Mouse (Mus musculus): ENCODE measurements around the gene Olfr1076. TPM values are rescaled to one million over a fixed set of nuclear protein-coding genes. Genes with fewer than 3 reads are reported as not detected.
"Not testable (repeated sequence)": the region's sequence is repeated elsewhere in the genome, so short reads cannot be mapped to it uniquely, and the experiment has no call there.

Gene Olfr1076
- not detected for polyA plus RNA-seq (2017; shearing (Covaris generic))

- ATAC-seq, result no peak
Observed at GRCm38 (mm10) chr2:86508161-86508560, at the start of gene Olfr1076. Gene Olfr1076 (plus strand): TSS chr2:86508461.

GRCm38 (mm10) chr2:86460434-86460833 lies 47.8 kb upstream of the Olfr1076 start:
- no peak for ATAC-seq

- ATAC-seq, result no peak
Observed at GRCm38 (mm10) chr2:86464442-86465109, 43.7 kb upstream of the Olfr1076 start.

GRCm38 (mm10) chr2:86487286-86487685 lies 21.0 kb upstream of the Olfr1076 start, which contains the start of gene Olfr228:
Gene Olfr228 (minus strand): TSS chr2:86487386.
- ATAC-seq, result no peak

GRCm38 (mm10) chr2:86530991-86531390 lies 22.7 kb downstream of the Olfr1076 start:
- no peak for ATAC-seq

- no peak for ATAC-seq
Observed at GRCm38 (mm10) chr2:86542380-86542779, 34.1 kb downstream of the Olfr1076 start, which contains the start of gene Olfr1079. Gene Olfr1079 (minus strand): TSS chr2:86542480.

- not testable (repeated sequence) for ATAC-seq
Observed at GRCm38 (mm10) chr2:86558135-86558534, 49.9 kb downstream of the Olfr1076 start, which contains the start of gene Olfr1080. Gene Olfr1080 (minus strand): TSS chr2:86558235.

Other genes with a start within 250 kb of the Olfr1076 start
- not detected for gene Olfr1051, start 229.4 kb upstream of the Olfr1076 start, polyA plus RNA-seq (2017; shearing (Covaris generic))
- gene Olfr1052, start 216.0 kb upstream of the Olfr1076 start, polyA plus RNA-seq (2017; shearing (Covaris generic)), result under 1 TPM in 1 of 3 experiments, not detected in 2; 0.21 TPM
- not detected for gene Olfr1053, start 193.2 kb upstream of the Olfr1076 start, polyA plus RNA-seq (2017; shearing (Covaris generic))
- gene Olfr1054, start 173.0 kb upstream of the Olfr1076 start, polyA plus RNA-seq (2017; shearing (Covaris generic)), result not detected
- gene Olfr1055, start 158.2 kb upstream of the Olfr1076 start, polyA plus RNA-seq (2017; shearing (Covaris generic)), result not detected
- not detected for gene Olfr1056, start 146.0 kb upstream of the Olfr1076 start, polyA plus RNA-seq (2017; shearing (Covaris generic))
- gene Olfr1057, start 130.1 kb upstream of the Olfr1076 start, polyA plus RNA-seq (2017; shearing (Covaris generic)), result not detected
- not detected for gene Olfr1058, start 119.9 kb upstream of the Olfr1076 start, polyA plus RNA-seq (2017; shearing (Covaris generic))
- not detected for gene Olfr1061, start 94.4 kb upstream of the Olfr1076 start, polyA plus RNA-seq (2017; shearing (Covaris generic))
- gene Olfr1062, start 81.7 kb upstream of the Olfr1076 start, polyA plus RNA-seq (2017; shearing (Covaris generic)), result not detected
- gene Olfr1065, start 57.9 kb upstream of the Olfr1076 start, polyA plus RNA-seq (2017; shearing (Covaris generic)), result not detected
- gene Olfr1066, start 52.2 kb upstream of the Olfr1076 start, polyA plus RNA-seq (2017; shearing (Covaris generic)), result not detected
- not detected for gene Olfr228, start 21.1 kb upstream of the Olfr1076 start, polyA plus RNA-seq (2017; shearing (Covaris generic))
- not detected for gene Olfr1079, start 34.0 kb downstream of the Olfr1076 start, polyA plus RNA-seq (2017; shearing (Covaris generic))
- gene Olfr1080, start 49.8 kb downstream of the Olfr1076 start, polyA plus RNA-seq (2017; shearing (Covaris generic)), result not detected
- not detected for gene Olfr1082, start 90.5 kb downstream of the Olfr1076 start, polyA plus RNA-seq (2017; shearing (Covaris generic))
- gene Olfr1084, start 131.3 kb downstream of the Olfr1076 start, polyA plus RNA-seq (2017; shearing (Covaris generic)), result not detected
- gene Olfr1085, start 153.6 kb downstream of the Olfr1076 start, polyA plus RNA-seq (2017; shearing (Covaris generic)), result not detected
- gene Olfr1086, start 171.6 kb downstream of the Olfr1076 start, polyA plus RNA-seq (2017; shearing (Covaris generic)), result not detected
- gene Olfr1087, start 189.9 kb downstream of the Olfr1076 start, polyA plus RNA-seq (2017; shearing (Covaris generic)), result not detected
- gene Olfr1089, start 225.2 kb downstream of the Olfr1076 start, polyA plus RNA-seq (2017; shearing (Covaris generic)), result not detected